In genomic region chr16:52243421-52243973, GRCm38 (mm10) we compare ENCODE assay signal across 13 mouse cellular contexts.
DNase-seq lines count a peak whose midpoint lies in the region; ATAC-seq and TF ChIP-seq lines count a peak whose summit lies in the region.
"Had no signal": no experiment of that assay in that cellular context is flagged by ENCODE, and none has a peak within 500 bp of the region (broad histone marks: within the 10 kb centered on the region; RNA-seq: fewer than 3 reads in every experiment).

No protein-coding gene starts in this region.

- H3K27me3 ChIP-seq in heart, adult 2 months (ENCODE audit: control insufficient read depth, insufficient read depth, low read length): no peaks in the 10 kb centered on the region
- no peaks in the 10 kb centered on the region for H3K27me3 ChIP-seq in heart, embryonic 11.5 days (ENCODE audit: control insufficient read depth, insufficient read depth, low read length)
- no peaks in the 10 kb centered on the region for H3K27me3 ChIP-seq in limb, embryonic 12.5 days
- H3K27me3 ChIP-seq: neural tube, embryonic 12.5 days had no signal

- no peaks in the 10 kb centered on the region for H3K4me1 ChIP-seq in heart, adult 2 months (ENCODE audit: control insufficient read depth, insufficient read depth, low read length)
- H3K4me1 ChIP-seq in heart, embryonic 11.5 days (ENCODE audit: control insufficient read depth, insufficient read depth, low read length): no peaks in the 10 kb centered on the region
- H3K4me1 ChIP-seq in limb, embryonic 12.5 days (replicated peaks): peaks cover 8% of the 10 kb centered on the region
- H3K4me1 ChIP-seq: neural tube, embryonic 12.5 days had no signal

- TF ChIP-seq CTCF in heart, adult 2 months (IDR thresholded peaks at IDR 0.05): peak; percentile 27; the same call in 1 of the 2 replicates

- H3K9me3 ChIP-seq in heart, embryonic 11.5 days (replicated peaks; ENCODE audit: control insufficient read depth, low read length): no peaks in the 10 kb centered on the region
- no peaks in the 10 kb centered on the region for H3K9me3 ChIP-seq in limb, embryonic 12.5 days
- H3K9me3 ChIP-seq: neural tube, embryonic 12.5 days had no signal

- 73% methylated on average over 4 of the region's 4 CpGs for WGBS in heart, adult 2 months
- 73% methylated on average over 4 of the region's 4 CpGs for WGBS in heart, embryonic 11.5 days (ENCODE audit: insufficient replicate concordance)
- WGBS in limb, embryonic 12.5 days: 77% methylated on average over 4 of the region's 4 CpGs

- H3K9ac ChIP-seq in heart, adult 2 months (ENCODE audit: low read depth, low read length): no peak overlapping the region
- no peak overlapping the region for H3K9ac ChIP-seq in heart, embryonic 11.5 days (ENCODE audit: low read depth, low read length)
- H3K9ac ChIP-seq in limb, embryonic 12.5 days (replicated peaks): no peak overlapping the region
- H3K9ac ChIP-seq: neural tube, embryonic 12.5 days had no signal

- no peak; the same call in 1 of the 2 replicates for ATAC-seq in heart, embryonic 11.5 days (replicated peaks; ENCODE audit: insufficient number of reproducible peaks, low FRiP score, low TSS enrichment)
- ATAC-seq in limb, embryonic 12.5 days (ENCODE audit: insufficient number of reproducible peaks, insufficient read depth, low FRiP score, low TSS enrichment, low read depth): peak; percentile 21; the same call in 1 of the 2 replicates
- ATAC-seq in erythroid progenitor cell, adult 5-6 weeks (replicated peaks; ENCODE audit: low FRiP score, poor library complexity, severe bottlenecking): no peak
- ATAC-seq: inflammation-experienced regulatory T-cells, adult 6 months had no signal

- intact Hi-C loops in heart, adult 2 months (cut with DNase I): no loop called here

- H3K27ac ChIP-seq in heart, adult 2 months: no peak overlapping the region
- H3K27ac ChIP-seq in heart, embryonic 11.5 days (ENCODE audit: low read depth, low read length): no peak overlapping the region
- H3K27ac ChIP-seq in limb, embryonic 12.5 days: no peak overlapping the region
- H3K27ac ChIP-seq: neural tube, embryonic 12.5 days had no signal

- no peak for TF ChIP-seq EP300 in heart, adult 2 months (IDR thresholded peaks at IDR 0.05; ENCODE audit: insufficient read depth, low read depth, low read length)

- H3K36me3 ChIP-seq in heart, adult 2 months (ENCODE audit: control insufficient read depth, insufficient read depth, low read length): no peaks in the 10 kb centered on the region
- H3K36me3 ChIP-seq in heart, embryonic 11.5 days (ENCODE audit: control insufficient read depth, insufficient read depth, low read length): no peaks in the 10 kb centered on the region
- no peaks in the 10 kb centered on the region for H3K36me3 ChIP-seq in limb, embryonic 12.5 days
- H3K36me3 ChIP-seq: neural tube, embryonic 12.5 days had no signal

- TF ChIP-seq POLR2A in heart, adult 2 months (IDR thresholded peaks at IDR 0.05; ENCODE audit: insufficient read depth, low read depth, low read length): no peak

- H3K4me3 ChIP-seq in heart, adult 2 months: no peak overlapping the region
- H3K4me3 ChIP-seq in heart, embryonic 11.5 days (ENCODE audit: low read depth, low read length): no peak overlapping the region
- H3K4me3 ChIP-seq in limb, embryonic 12.5 days (replicated peaks): no peak overlapping the region
- H3K4me3 ChIP-seq: neural tube, embryonic 12.5 days had no signal

- DNase-seq in heart, adult 2 months: no peak
- peak; percentile 14 for DNase-seq in kidney, postnatal 10 days
- no peak for DNase-seq in kidney, adult 8-10 months
- DNase-seq in ES-CJ7 (ENCODE audit: low read depth, low spot score) (peak; percentile 6), adipocyte (ENCODE audit: low spot score) (no peak)
- DNase-seq: cerebellum, adult 9-10 months; lung, postnatal 4 days; right cerebral cortex, postnatal 14 days had no signal

- H3K4me2 ChIP-seq in heart, embryonic 11.5 days: no peak overlapping the region
- H3K4me2 ChIP-seq in limb, embryonic 12.5 days: no peak overlapping the region
- H3K4me2 ChIP-seq: neural tube, embryonic 12.5 days had no signal

- H3K79me2 ChIP-seq in heart, adult 2 months (replicated peaks; ENCODE audit: control insufficient read depth, insufficient read depth, low read length): no peaks in the 10 kb centered on the region

Comparison
In these comparisons a context has a peak if more than half of its experiments do, and no peak if none do; other contexts are left out.
1. DNase-seq: peak in kidney, postnatal 10 days (single experiment) and ES-CJ7 (single experiment); none in heart, adult 2 months (0 of 2), kidney, adult 8-10 months (0 of 2) and adipocyte (single experiment).